Mouse (Mus musculus): ENCODE measurements around the gene Tex19.1. TPM values are rescaled to one million over a fixed set of nuclear protein-coding genes. Genes with fewer than 3 reads are reported as not detected.
A peak's percentile ranks its signal among the peaks of the same experiment; 100 is the strongest.

Tex19.1 gene
- total and polyA plus RNA-seq, 3 experiments: 0.10 to 0.19 TPM; not detected in 1

- no peaks in the 10 kb centered on the region for H3K9me3 ChIP-seq (replicated peaks; ENCODE audit: insufficient read depth, low read length)
- no peak overlapping the region for H3K27ac ChIP-seq (ENCODE audit: control insufficient read depth, low read depth, low read length)
- H3K4me1 ChIP-seq (ENCODE audit: control insufficient read depth in 1 of 2, insufficient read depth in 2 of 2, low read length in 2 of 2): no peaks in the 10 kb centered on the region
- H3K4me3 ChIP-seq (ENCODE audit: control insufficient read depth in 1 of 2, insufficient read depth in 1 of 2, low read depth in 2 of 2, low read length in 2 of 2): no peak overlapping the region
- H3K27me3 ChIP-seq (ENCODE audit: control insufficient read depth in 1 of 2, insufficient read depth in 2 of 2, low read length in 2 of 2): peaks cover 1 to 7% of the 10 kb centered on the region in 2 experiments; a peak in 3 of 4 replicates
- DNase-seq (ENCODE audit: low read depth, low spot score): no peak
- no peak overlapping the region for H3K9ac ChIP-seq (ENCODE audit: control insufficient read depth, low read depth, low read length, poor library complexity, severe bottlenecking)
- TF ChIP-seq SIN3A (IDR thresholded peaks at IDR 0.05; ENCODE audit: low read length): no peak
- TF ChIP-seq TBP (IDR thresholded peaks at IDR 0.05; ENCODE audit: low read depth, low read length): no peak
- TF ChIP-seq UBTF (IDR thresholded peaks at IDR 0.05; ENCODE audit: borderline replicate concordance, insufficient read depth, low read depth, low read length): no peak
- no peak for TF ChIP-seq MXI1 (IDR thresholded peaks at IDR 0.05; ENCODE audit: low read depth, low read length)
- no peak for TF ChIP-seq TCF12 (IDR thresholded peaks at IDR 0.05; ENCODE audit: low read depth, low read length)
- TF ChIP-seq MYB (IDR thresholded peaks at IDR 0.05; ENCODE audit: low read depth, low read length): no peak
- TF ChIP-seq CHD2 (IDR thresholded peaks at IDR 0.05; ENCODE audit: low read length): no peak
- TF ChIP-seq ZC3H11A (IDR thresholded peaks at IDR 0.05; ENCODE audit: low read depth, low read length): no peak
- TF ChIP-seq HCFC1 (IDR thresholded peaks at IDR 0.05; ENCODE audit: low read depth, low read length): no peak
- H3K36me3 ChIP-seq (ENCODE audit: control insufficient read depth in 1 of 2, insufficient read depth in 2 of 2, low read length in 2 of 2): no peaks in the 10 kb centered on the region
- H3K79me2 ChIP-seq (ENCODE audit: control insufficient read depth, insufficient read depth, low read length, poor library complexity): no peaks in the 10 kb centered on the region
These were observed 28.3 kb downstream of the Tex19.1 start for GRCm38 (mm10) chr11:121174234-121174633.

GRCm38 (mm10) chr11:121176285-121177270 is 30.6 kb downstream of the Tex19.1 start:
- DNase-seq (ENCODE audit: low read depth, low spot score): peak; percentile 78
- TF ChIP-seq UBTF (IDR thresholded peaks at IDR 0.05; ENCODE audit: borderline replicate concordance, insufficient read depth, low read depth, low read length) (no peak), CHD2 (IDR thresholded peaks at IDR 0.05; ENCODE audit: low read length) (no peak), JUND (IDR thresholded peaks at IDR 0.05; ENCODE audit: low read depth, low read length) (no peak), TBP (IDR thresholded peaks at IDR 0.05; ENCODE audit: low read depth, low read length) (no peak), GABPA (IDR thresholded peaks at IDR 0.05; ENCODE audit: low read depth, low read length) (no peak), CTCF (IDR thresholded peaks at IDR 0.05 in 2 of 3, conservative IDR thresholded peaks at IDR 0.05 in 1 of 3; ENCODE audit: control insufficient read depth in 1 of 3, insufficient read depth in 1 of 3, low read depth in 2 of 3, low read length in 3 of 3, poor library complexity in 1 of 3, severe bottlenecking in 1 of 3) (peak; percentile 93 to 97 (median 97)), MAZ (IDR thresholded peaks at IDR 0.05; ENCODE audit: low read depth, low read length) (peak; percentile 69; the same call in 1 of the 2 replicates), ELF1 (IDR thresholded peaks at IDR 0.05; ENCODE audit: low read depth, low read length) (no peak; the same call in 1 of the 2 replicates), SIN3A (IDR thresholded peaks at IDR 0.05; ENCODE audit: low read length) (peak; percentile 26; the same call in 1 of the 2 replicates), MAFK (IDR thresholded peaks at IDR 0.05; ENCODE audit: borderline replicate concordance, low read depth, low read length) (no peak), MYC (IDR thresholded peaks at IDR 0.05; ENCODE audit: low read depth, low read length) (0 out of 2 replicates have a peak, but pooled peaks have one; percentile 39), RAD21 (IDR thresholded peaks at IDR 0.05; ENCODE audit: low read depth, low read length) (peak; percentile 73), ZNF384 (IDR thresholded peaks at IDR 0.05; ENCODE audit: low read depth, low read length) (no peak), ZC3H11A (IDR thresholded peaks at IDR 0.05; ENCODE audit: low read depth, low read length) (peak; percentile 59), SMC3 (IDR thresholded peaks at IDR 0.05; ENCODE audit: low read depth, low read length) (peak; percentile 79)
- Histone ChIP-seq H3K9ac (ENCODE audit: control insufficient read depth, low read depth, low read length, poor library complexity, severe bottlenecking) (no peak overlapping the region), H3K36me3 (ENCODE audit: control insufficient read depth in 1 of 2, insufficient read depth in 2 of 2, low read length in 2 of 2) (no peaks in the 10 kb centered on the region), H3K27me3 (ENCODE audit: control insufficient read depth in 1 of 2, insufficient read depth in 2 of 2, low read length in 2 of 2) (no peaks in the 10 kb centered on the region), H3K79me2 (ENCODE audit: control insufficient read depth, insufficient read depth, low read length, poor library complexity) (no peaks in the 10 kb centered on the region), H3K27ac (ENCODE audit: control insufficient read depth, low read depth, low read length) (no peak overlapping the region), H3K4me1 (ENCODE audit: control insufficient read depth in 1 of 2, insufficient read depth in 2 of 2, low read length in 2 of 2) (no peaks in the 10 kb centered on the region), H3K9me3 (replicated peaks; ENCODE audit: insufficient read depth, low read length) (no peaks in the 10 kb centered on the region), H3K4me3 (ENCODE audit: control insufficient read depth in 1 of 2, insufficient read depth in 1 of 2, low read depth in 2 of 2, low read length in 2 of 2) (no peak overlapping the region)
